Mouse (Mus musculus) stomach, postnatal 0 days (tissue): ENCODE measurements around the gene Lrpap1. TPM values are rescaled to one million over a fixed set of nuclear protein-coding genes. Genes with fewer than 3 reads are reported as not detected.

Experiments used
- ATAC-seq: fragments of 200-750 bp; cut with Nextera tagmentation; 2 replicates; pipeline ENCODE4 v1.8.0; 2017; ENCODE audit not compliant: low FRiP score, low TSS enrichment
- DNase-seq: peaks from one replicate; pipeline ENCODE4 v3.0.0-alpha.2; 2016; ENCODE audit warnings: low spot score
- H3K27ac ChIP-seq: fragments of 300-500 bp; sonication (generic); replicated peaks from 2 replicates; pipeline ENCODE4 v1.5.1; 2014; ENCODE audit warnings: mild to moderate bottlenecking, control low read depth
- H3K27me3 ChIP-seq: fragments of 300-500 bp; sonication (generic); 2 replicates; pipeline ENCODE4 v1.6.1; 2014; ENCODE audit warnings: low read length; ENCODE audit not compliant: control insufficient read depth, insufficient read depth
- H3K36me3 ChIP-seq: fragments of 300-500 bp; sonication (generic); 2 replicates; pipeline ENCODE4 v1.6.1; 2014; ENCODE audit warnings: low read length, mixed read lengths; ENCODE audit not compliant: control insufficient read depth, insufficient read depth
- H3K4me1 ChIP-seq: fragments of 300-500 bp; sonication (generic); replicated peaks from 2 replicates; pipeline ENCODE4 v1.6.1; 2014; ENCODE audit warnings: antibody characterized with exemption; ENCODE audit not compliant: control insufficient read depth, insufficient read depth
- H3K4me2 ChIP-seq: fragments of 300-500 bp; sonication (generic); replicated peaks from 2 replicates; pipeline ENCODE4 v1.6.1; 2014; ENCODE audit warnings: low read depth, mild to moderate bottlenecking, control low read depth, moderate library complexity
- H3K4me3 ChIP-seq: fragments of 300-500 bp; sonication (generic); 2 replicates; pipeline ENCODE4 v1.5.1; 2014; ENCODE audit warnings: low read depth, low read length, control low read depth
- H3K9ac ChIP-seq: fragments of 300-500 bp; sonication (generic); 2 replicates; pipeline ENCODE4 v1.6.1; 2014; ENCODE audit warnings: mild to moderate bottlenecking, low read length, control low read depth, mixed read lengths
- H3K9me3 ChIP-seq: fragments of 300-500 bp; sonication (generic); 2 replicates; pipeline ENCODE4 v1.6.1; 2016; ENCODE audit warnings: low read length; ENCODE audit not compliant: control insufficient read depth
- CTCF ChIP-seq: IDR thresholded peaks from 2 replicates; pipeline ENCODE4 v1.5.1; 2016; ENCODE audit warnings: antibody characterized with exemption, low read depth, mild to moderate bottlenecking, moderate library complexity
- EP300 ChIP-seq: optimal IDR thresholded peaks from 2 replicates; pipeline ENCODE3; 2016; ENCODE audit warnings: antibody characterized with exemption
- WGBS: fragments of 180-500 bp; shearing (Covaris S2); extraction: QIAGEN DNeasy Blood & Tissue Kit; methylation state at CpG from one replicate; pipeline ENCODE4 v1.1.7; 2014; 5-methylcytosine and 5-hydroxymethylcytosine counted together
- polyA plus RNA-seq: library from polyadenylated mRNA; unstranded; fragments of >200 nt; fragmentation: Nextera tagmentation; extraction: Ambion mirVana; gene quantifications from 2 replicates; pipeline ENCODE4 v1.2.1, GENCODE M21; 2015

Gene Lrpap1
- polyA plus RNA-seq, 1 experiment from 2014 or later, result 101 TPM

GRCm38 (mm10) chr5:35137510-35138182 is 32.1 kb upstream of the Lrpap1 start:
- ATAC-seq (no peak; the same call in 1 of the 2 replicates), DNase-seq (no peak)
- WGBS, result 64% methylated on average over 13 of the region's 13 CpGs

GRCm38 (mm10) chr5:35135903-35136302 is 30.3 kb upstream of the Lrpap1 start:
- H3K4me3 ChIP-seq, result no peak overlapping the region
- H3K9me3 ChIP-seq, result no peaks in the 10 kb centered on the region
- no peak overlapping the region for H3K27ac ChIP-seq
- 36% methylated on average over 5 of the region's 5 CpGs for WGBS
- H3K27me3 ChIP-seq, result no peaks in the 10 kb centered on the region
- no peak for TF ChIP-seq CTCF
- DNase-seq (no peak), ATAC-seq (no peak)
- no peaks in the 10 kb centered on the region for H3K4me1 ChIP-seq
- H3K36me3 ChIP-seq, result no peaks in the 10 kb centered on the region
- H3K4me2 ChIP-seq, result no peak overlapping the region
- H3K9ac ChIP-seq, result no peak overlapping the region

More at GRCm38 (mm10) chr5:35137510-35138182, 32.1 kb upstream of the Lrpap1 start:
- Histone ChIP-seq H3K9ac (no peak overlapping the region), H3K4me3 (no peak overlapping the region), H3K27ac (no peak overlapping the region), H3K27me3 (no peaks in the 10 kb centered on the region), H3K9me3 (no peaks in the 10 kb centered on the region), H3K36me3 (no peaks in the 10 kb centered on the region), H3K4me1 (no peaks in the 10 kb centered on the region), H3K4me2 (no peak overlapping the region)
- TF ChIP-seq CTCF (no peak), EP300 (no peak)

GRCm38 (mm10) chr5:35134286-35134685 is 28.7 kb upstream of the Lrpap1 start:
- ATAC-seq, result no peak
- no peak overlapping the region for H3K4me3 ChIP-seq
- no peaks in the 10 kb centered on the region for H3K9me3 ChIP-seq
- no peak for TF ChIP-seq EP300
- H3K4me1 ChIP-seq, result no peaks in the 10 kb centered on the region
- no peak for DNase-seq
- H3K27me3 ChIP-seq, result no peaks in the 10 kb centered on the region
- no peak overlapping the region for H3K27ac ChIP-seq
- H3K4me2 ChIP-seq, result no peak overlapping the region
- H3K9ac ChIP-seq, result no peak overlapping the region
- H3K36me3 ChIP-seq, result no peaks in the 10 kb centered on the region
- 82% methylated on average over 3 of the region's 3 CpGs for WGBS

- H3K4me2 ChIP-seq, result no peak overlapping the region
- H3K27ac ChIP-seq, result no peak overlapping the region
- no peaks in the 10 kb centered on the region for H3K9me3 ChIP-seq
- no peak for TF ChIP-seq EP300
- no peak for TF ChIP-seq CTCF
- DNase-seq (no peak), ATAC-seq (no peak)
- H3K4me1 ChIP-seq, result no peaks in the 10 kb centered on the region
- WGBS, result 90% methylated on average over 4 of the region's 4 CpGs
- no peaks in the 10 kb centered on the region for H3K36me3 ChIP-seq
- no peak overlapping the region for H3K9ac ChIP-seq
- H3K4me3 ChIP-seq, result no peak overlapping the region
- no peaks in the 10 kb centered on the region for H3K27me3 ChIP-seq
Observed at GRCm38 (mm10) chr5:35133468-35133867, 27.9 kb upstream of the Lrpap1 start.

GRCm38 (mm10) chr5:35132278-35132980 is 26.9 kb upstream of the Lrpap1 start:
- Histone ChIP-seq H3K9ac (no peak overlapping the region), H3K27ac (no peak overlapping the region), H3K4me1 (no peaks in the 10 kb centered on the region), H3K4me3 (no peak overlapping the region), H3K4me2 (no peak overlapping the region), H3K9me3 (no peaks in the 10 kb centered on the region), H3K36me3 (no peaks in the 10 kb centered on the region), H3K27me3 (no peaks in the 10 kb centered on the region)
- ATAC-seq (no peak), DNase-seq (no peak)
- 88% methylated on average over 9 of the region's 9 CpGs for WGBS
- TF ChIP-seq EP300 (no peak), CTCF (no peak)

GRCm38 (mm10) chr5:35131773-35132172 is 26.2 kb upstream of the Lrpap1 start:
- 7% methylated on average over 7 of the region's 7 CpGs for WGBS
- TF ChIP-seq EP300, result no peak
- TF ChIP-seq CTCF, result peak; percentile 88
- no peaks in the 10 kb centered on the region for H3K36me3 ChIP-seq
- ATAC-seq (peak; percentile 43; the same call in 1 of the 2 replicates), DNase-seq (peak; percentile 85)
- no peaks in the 10 kb centered on the region for H3K4me1 ChIP-seq
- no peak overlapping the region for H3K9ac ChIP-seq
- H3K27ac ChIP-seq, result no peak overlapping the region
- no peaks in the 10 kb centered on the region for H3K27me3 ChIP-seq
- H3K4me2 ChIP-seq, result no peak overlapping the region
- H3K9me3 ChIP-seq, result no peaks in the 10 kb centered on the region
- no peak overlapping the region for H3K4me3 ChIP-seq
